Mouse (Mus musculus) spleen, adult 2 months (tissue): ENCODE data around the gene Cmas. TPM values are rescaled to one million over a fixed set of nuclear protein-coding genes. Genes with fewer than 3 reads are reported as not detected.

Experiments used
- DNase-seq, 2 experiments: peaks; one replicate each; pipeline versions ENCODE4 v3.0.0 to v3.0.0-alpha.2; 2012 to 2021; ENCODE audit warnings: low spot score in 2 of 2, low read depth in 1 of 2
- H3K27ac ChIP-seq: fragments of 200-500 bp; 2 replicates; pipeline ENCODE4 v1.5.1; 2012; ENCODE audit warnings: low read length, inconsistent platforms; ENCODE audit not compliant: insufficient read depth
- H3K27me3 ChIP-seq: fragments of 200-500 bp; 2 replicates; pipeline ENCODE4 v1.6.1; 2012; ENCODE audit warnings: mild to moderate bottlenecking, moderate library complexity, low read length, inconsistent platforms; ENCODE audit not compliant: control insufficient read depth, insufficient read depth
- H3K36me3 ChIP-seq: fragments of 200-500 bp; 2 replicates; pipeline ENCODE4 v1.6.1; 2012; ENCODE audit warnings: mild to moderate bottlenecking, low read length, inconsistent platforms; ENCODE audit not compliant: control insufficient read depth, insufficient read depth
- H3K4me1 ChIP-seq: fragments of 200-500 bp; 2 replicates; pipeline ENCODE4 v1.6.1; 2011; ENCODE audit warnings: inconsistent platforms; ENCODE audit not compliant: control insufficient read depth, insufficient read depth, insufficient read length
- H3K4me3 ChIP-seq: fragments of 200-500 bp; 2 replicates; pipeline ENCODE4 v1.5.1; 2011; ENCODE audit warnings: mild to moderate bottlenecking, inconsistent platforms; ENCODE audit not compliant: insufficient read depth, insufficient read length; ENCODE audit errors: extremely low read depth
- CTCF ChIP-seq: fragments of 200-500 bp; IDR thresholded peaks from 2 replicates; pipeline ENCODE4 v1.5.1; 2011; ENCODE audit warnings: mild to moderate bottlenecking, inconsistent platforms; ENCODE audit not compliant: insufficient read depth, insufficient read length, insufficient replicate concordance; ENCODE audit errors: extremely low read depth
- POLR2A ChIP-seq: fragments of 200-500 bp; IDR thresholded peaks from 2 replicates; pipeline ENCODE4 v1.6.1; 2011; ENCODE audit warnings: low read depth, low read length, inconsistent platforms
- WGBS: fragments of 180-500 bp; shearing (Covaris S2); methylation state at CpG from one replicate; pipeline ENCODE4 v1.1.7; 2018; 5-methylcytosine and 5-hydroxymethylcytosine counted together
- polyA plus RNA-seq: library from polyadenylated mRNA; depleted of rRNA; stranded (reverse); fragments of >200 nt; gene quantifications from 2 replicates; pipeline ENCODE4 v1.2.3, GENCODE M21; 2012

The Cmas gene
- polyA plus RNA-seq, 1 experiment: 34.5 TPM

- Histone ChIP-seq H3K4me1 (peaks cover 6% of the 10 kb centered on the region; the same call in 1 of the 2 replicates), H3K36me3 (peaks cover 4% of the 10 kb centered on the region; the same call in 1 of the 2 replicates), H3K27ac (no peak overlapping the region), H3K4me3 (no peak overlapping the region), H3K27me3 (no peaks in the 10 kb centered on the region)
- WGBS: 46% methylated on average over 14 of the region's 14 CpGs
- TF ChIP-seq CTCF: no peak
- TF ChIP-seq POLR2A: no peak
- peak in 1 of 2 experiments; percentile 18 for DNase-seq
Measured at GRCm38 (mm10) chr6:142779812-142780573, 23.5 kb downstream of the Cmas start.

- no peak overlapping the region for H3K4me3 ChIP-seq
- no peaks in the 10 kb centered on the region for H3K27me3 ChIP-seq
- 0 out of 2 replicates have a peak, but pooled peaks cover 1% of the 10 kb centered on the region for H3K36me3 ChIP-seq
- no peak for TF ChIP-seq POLR2A
- TF ChIP-seq CTCF: no peak
- WGBS: 90% methylated on average over 4 of the region's 4 CpGs
- no peak overlapping the region for H3K27ac ChIP-seq
- DNase-seq: no peak
- H3K4me1 ChIP-seq: peaks cover 6% of the 10 kb centered on the region; the same call in 1 of the 2 replicates
Measured at GRCm38 (mm10) chr6:142780574-142781033, 24.1 kb downstream of the Cmas start.

GRCm38 (mm10) chr6:142781286-142781685 is 24.8 kb downstream of the Cmas start:
- TF ChIP-seq POLR2A: no peak
- TF ChIP-seq CTCF: no peak
- Histone ChIP-seq H3K27ac (no peak overlapping the region), H3K36me3 (no peaks in the 10 kb centered on the region), H3K4me3 (no peak overlapping the region), H3K4me1 (peaks cover 6% of the 10 kb centered on the region; the same call in 1 of the 2 replicates), H3K27me3 (no peaks in the 10 kb centered on the region)
- no peak for DNase-seq
- WGBS: 93% methylated on average over 7 of the region's 7 CpGs

- Histone ChIP-seq H3K4me3 (no peak overlapping the region), H3K4me1 (no peaks in the 10 kb centered on the region; the same call in 1 of the 2 replicates), H3K27ac (no peak overlapping the region), H3K36me3 (no peaks in the 10 kb centered on the region), H3K27me3 (no peaks in the 10 kb centered on the region)
- peak; percentile 31 to 49 for DNase-seq
- TF ChIP-seq CTCF: peak; percentile 42; the same call in 1 of the 2 replicates
- no peak for TF ChIP-seq POLR2A
- 13% methylated on average over 4 of the region's 4 CpGs for WGBS
Measured at GRCm38 (mm10) chr6:142785343-142785742, 28.9 kb downstream of the Cmas start.

- Histone ChIP-seq H3K27ac (no peak overlapping the region), H3K27me3 (no peaks in the 10 kb centered on the region), H3K4me3 (no peak overlapping the region), H3K36me3 (no peaks in the 10 kb centered on the region), H3K4me1 (no peaks in the 10 kb centered on the region)
- DNase-seq: no peak
- 91% methylated on average over 21 of the region's 21 CpGs for WGBS
- TF ChIP-seq POLR2A (no peak), CTCF (no peak)
Measured at GRCm38 (mm10) chr6:142786106-142786505, 29.6 kb downstream of the Cmas start.

GRCm38 (mm10) chr6:142788042-142788987 is 31.8 kb downstream of the Cmas start:
- no peak for TF ChIP-seq POLR2A
- TF ChIP-seq CTCF: no peak
- Histone ChIP-seq H3K27ac (no peak overlapping the region), H3K27me3 (no peaks in the 10 kb centered on the region), H3K36me3 (no peaks in the 10 kb centered on the region), H3K4me1 (no peaks in the 10 kb centered on the region), H3K4me3 (no peak overlapping the region)
- WGBS: 82% methylated on average over 18 of the region's 18 CpGs
- DNase-seq: no peak
